Mouse (Mus musculus): Measurements from ENCODE around the gene Spcs2. TPM values are rescaled to one million over a fixed set of nuclear protein-coding genes. Genes with fewer than 3 reads are reported as not detected.
A peak's percentile ranks its signal among the peaks of the same experiment; 100 is the strongest.

Gene Spcs2
- polyA plus RNA-seq, 1 experiment from 2014 or later = 380 TPM

DNA sequence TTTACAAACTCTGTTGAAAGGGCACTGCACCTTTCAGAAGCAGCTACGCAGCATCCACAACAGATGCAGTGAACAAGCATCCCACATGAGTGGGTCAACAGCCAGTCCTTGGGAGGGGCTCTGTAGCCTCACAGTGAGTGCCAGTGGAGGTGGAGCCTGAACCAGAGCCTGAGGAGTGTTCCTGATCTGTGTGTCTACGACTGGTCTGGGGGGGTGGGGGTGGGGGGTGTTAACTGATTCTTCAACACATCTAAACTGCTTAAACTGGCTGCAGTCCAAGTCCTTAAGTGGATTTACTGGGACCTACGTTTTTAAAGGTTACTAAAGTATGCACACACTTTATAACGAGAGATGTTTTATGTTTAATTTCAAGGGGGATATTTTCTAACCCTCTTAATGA is 26.5 kb downstream of the Spcs2 start:
- no peak overlapping the region for H3K4me3 ChIP-seq
- 36% methylated on average over 4 of the region's 4 CpGs for WGBS
- H3K27ac ChIP-seq = peak overlapping the region; percentile 70; the same call in 1 of the 2 replicates
- peaks cover 23% of the 10 kb centered on the region for H3K4me1 ChIP-seq
- H3K9me3 ChIP-seq = no peaks in the 10 kb centered on the region
- peaks cover 45% of the 10 kb centered on the region for H3K36me3 ChIP-seq
- H3K27me3 ChIP-seq = no peaks in the 10 kb centered on the region
- peak; percentile 83 for ATAC-seq (ENCODE audit: low FRiP score, low read depth)
- no peak overlapping the region for H3K9ac ChIP-seq
- H3K4me2 ChIP-seq (replicated peaks) = peak overlapping the region; percentile 11; the same call in 1 of the 2 replicates

DNA sequence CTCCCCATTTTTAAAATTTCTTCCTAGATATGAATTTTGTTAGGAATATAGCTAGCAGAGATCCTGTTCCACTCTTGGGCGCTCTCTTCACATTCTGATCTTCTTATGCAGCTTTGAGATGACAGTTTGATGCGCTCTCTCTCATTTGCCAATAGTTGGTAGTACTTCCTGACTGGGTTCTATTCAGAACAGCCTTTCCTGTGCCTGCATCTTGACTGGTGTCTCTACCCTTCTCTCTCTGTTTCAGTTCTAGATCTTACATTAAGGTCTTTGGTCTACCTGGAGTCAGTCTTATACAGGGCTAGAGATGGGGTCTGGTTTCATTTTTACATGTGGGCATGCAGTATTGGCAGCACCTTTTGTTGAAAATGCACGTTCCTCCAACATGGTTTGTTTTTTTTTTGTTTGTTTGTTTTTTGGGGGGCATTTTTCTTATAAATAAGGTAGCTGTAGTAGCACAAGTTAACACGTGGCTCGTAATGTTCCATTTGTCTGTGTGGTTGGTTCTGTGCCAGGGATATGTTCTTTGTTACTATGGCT is 28.9 kb downstream of the Spcs2 start:
- peaks cover 23% of the 10 kb centered on the region for H3K4me1 ChIP-seq
- no peaks in the 10 kb centered on the region for H3K9me3 ChIP-seq
- H3K4me2 ChIP-seq (replicated peaks) = no peak overlapping the region
- no peak overlapping the region for H3K9ac ChIP-seq
- WGBS = 90% methylated on average over 5 of the region's 5 CpGs
- H3K27ac ChIP-seq = no peak overlapping the region
- no peak for ATAC-seq (ENCODE audit: low FRiP score, low read depth)
- H3K36me3 ChIP-seq = peaks cover 22% of the 10 kb centered on the region
- no peak overlapping the region for H3K4me3 ChIP-seq
- no peaks in the 10 kb centered on the region for H3K27me3 ChIP-seq

DNA sequence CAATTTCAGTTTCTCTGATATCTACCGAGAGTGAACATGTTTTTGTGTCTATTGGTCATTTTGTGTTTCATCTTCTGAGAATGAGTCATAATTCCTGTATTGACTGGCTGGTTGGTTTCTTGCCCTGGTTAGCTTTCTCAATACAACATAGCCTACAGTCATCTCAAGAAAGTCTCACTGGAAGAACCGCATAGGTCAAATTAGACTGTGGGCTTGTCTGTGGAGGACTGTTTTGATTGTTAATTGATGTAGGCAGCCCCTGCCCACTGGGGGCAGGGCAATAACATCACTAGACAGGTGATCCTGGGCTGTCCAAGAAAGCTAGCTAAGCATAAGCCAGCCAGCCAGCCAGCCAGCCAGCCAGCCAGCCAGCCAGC is 29.4 kb downstream of the Spcs2 start:
- Histone ChIP-seq H3K9ac (no peak overlapping the region), H3K9me3 (no peaks in the 10 kb centered on the region), H3K36me3 (peaks cover 17% of the 10 kb centered on the region), H3K4me3 (no peak overlapping the region), H3K4me1 (peaks cover 19% of the 10 kb centered on the region), H3K27ac (no peak overlapping the region), H3K4me2 (replicated peaks) (no peak overlapping the region), H3K27me3 (no peaks in the 10 kb centered on the region)
- WGBS = 93% methylated on average over 2 of the region's 2 CpGs
- ATAC-seq (ENCODE audit: low FRiP score, low read depth) = no peak

DNA sequence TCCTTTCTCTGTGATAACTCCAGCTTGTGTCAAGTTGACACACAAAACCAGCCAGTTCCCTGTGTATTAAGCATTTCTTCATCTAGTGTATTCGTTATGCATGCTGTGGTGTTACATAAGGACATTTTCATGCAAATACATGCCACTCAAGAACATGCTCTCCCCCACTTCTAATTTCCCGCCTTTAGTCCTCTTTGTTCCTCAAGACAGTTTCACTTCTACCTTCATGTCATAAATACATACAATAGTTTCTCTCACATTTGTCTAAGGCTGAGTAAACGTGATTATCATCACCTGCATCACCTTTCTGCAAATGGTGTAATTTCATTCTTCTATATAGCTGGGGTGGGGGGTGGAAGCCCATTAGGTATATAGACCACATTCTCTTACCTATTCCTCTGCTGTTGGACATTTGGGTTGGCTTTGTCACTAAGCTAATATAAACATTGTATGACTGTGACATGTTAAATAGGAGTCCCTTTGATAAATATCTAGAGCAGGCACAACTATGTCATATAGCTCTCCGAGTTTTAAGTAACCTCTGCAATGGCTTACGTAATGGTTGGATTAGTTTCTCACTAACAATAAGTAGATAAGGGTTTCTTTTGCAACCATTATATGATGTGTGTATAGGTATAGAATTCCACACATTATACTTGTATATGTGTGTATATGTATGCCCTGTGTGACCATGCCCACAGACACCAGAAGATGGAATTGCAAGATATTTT is 30.0 kb downstream of the Spcs2 start:
- Histone ChIP-seq H3K36me3 (peaks cover 12% of the 10 kb centered on the region), H3K27me3 (no peaks in the 10 kb centered on the region), H3K4me1 (peaks cover 20% of the 10 kb centered on the region), H3K4me2 (replicated peaks) (no peak overlapping the region), H3K27ac (no peak overlapping the region), H3K9me3 (no peaks in the 10 kb centered on the region), H3K9ac (no peak overlapping the region), H3K4me3 (no peak overlapping the region)
- WGBS = 87% methylated on average over 5 of the region's 5 CpGs
- ATAC-seq (ENCODE audit: low FRiP score, low read depth) = no peak

DNA sequence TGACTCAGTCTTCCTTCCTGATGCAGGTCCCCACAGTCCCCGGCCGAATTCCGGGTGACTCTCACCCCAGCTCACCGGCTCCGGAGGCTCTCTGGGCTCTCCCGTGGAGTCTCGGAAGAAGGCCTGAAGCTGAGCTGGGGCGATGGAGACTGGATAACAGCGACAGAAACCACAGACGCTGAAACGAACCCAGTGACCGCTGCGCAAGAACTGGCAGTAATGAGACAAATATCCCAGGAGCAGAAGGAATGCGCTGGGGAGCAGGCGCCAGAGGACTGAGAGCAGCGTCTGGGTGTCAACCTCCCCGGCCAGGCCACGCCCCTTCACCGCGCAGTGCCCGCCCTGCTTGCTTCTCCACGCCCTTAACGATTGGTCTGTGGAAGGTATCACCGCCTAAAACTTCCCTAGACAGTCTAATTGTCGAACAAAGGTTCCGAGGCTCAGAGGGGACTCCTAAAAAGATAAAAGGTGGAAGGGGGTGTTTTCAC is 35.1 kb downstream of the Spcs2 start, which contains the start of gene Neu3:
Gene Neu3, minus strand, starts transcription at position 335 of the 488 bp plus-strand sequence.
- Histone ChIP-seq H3K4me1 (0 out of 2 replicates have a peak, but pooled peaks cover 10% of the 10 kb centered on the region), H3K27ac (peak within 1 kb of the TSS; percentile 78; the same call in 1 of the 2 replicates), H3K27me3 (no peaks in the 10 kb centered on the region), H3K9me3 (no peaks in the 10 kb centered on the region), H3K36me3 (no peaks in the 10 kb centered on the region), H3K4me3 (peak within 1 kb of the TSS; percentile 48), H3K4me2 (replicated peaks) (peak within 1 kb of the TSS; percentile 71), H3K9ac (peak within 1 kb of the TSS; percentile 68)
- peak; percentile 94 for ATAC-seq (ENCODE audit: low FRiP score, low read depth)
- whole genome bisulfite sequencing = under 1% methylated on average over 26 of the region's 26 CpGs

DNA sequence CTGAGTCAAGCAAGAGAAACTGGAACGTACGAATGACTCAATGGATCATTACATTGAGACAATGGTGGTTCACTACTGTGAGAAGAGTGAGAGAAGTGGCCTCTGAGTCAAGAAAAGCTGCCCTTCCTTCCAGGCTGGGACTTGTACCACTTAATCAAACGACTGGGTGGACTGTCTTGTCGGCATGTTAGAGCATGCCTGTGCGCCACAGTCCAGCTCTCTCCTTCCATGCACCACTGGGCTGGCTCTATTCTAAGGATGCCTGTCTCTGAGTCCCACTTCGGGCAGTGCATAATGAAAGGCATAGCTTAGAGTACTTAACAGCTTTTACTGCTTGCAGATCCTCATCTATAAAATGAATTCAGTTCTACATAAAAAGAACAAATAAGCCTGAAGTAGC is 37.2 kb downstream of the Spcs2 start:
- Histone ChIP-seq H3K4me1 (0 out of 2 replicates have a peak, but pooled peaks cover 10% of the 10 kb centered on the region), H3K4me3 (no peak overlapping the region), H3K27ac (no peak overlapping the region), H3K9me3 (no peaks in the 10 kb centered on the region), H3K9ac (no peak overlapping the region), H3K36me3 (peaks cover 5% of the 10 kb centered on the region; the same call in 1 of the 2 replicates), H3K27me3 (no peaks in the 10 kb centered on the region), H3K4me2 (replicated peaks) (no peak overlapping the region; the same call in 1 of the 2 replicates)
- whole genome bisulfite sequencing = 69% methylated on average over 6 of the region's 6 CpGs
- no peak for ATAC-seq (ENCODE audit: low FRiP score, low read depth)

DNA sequence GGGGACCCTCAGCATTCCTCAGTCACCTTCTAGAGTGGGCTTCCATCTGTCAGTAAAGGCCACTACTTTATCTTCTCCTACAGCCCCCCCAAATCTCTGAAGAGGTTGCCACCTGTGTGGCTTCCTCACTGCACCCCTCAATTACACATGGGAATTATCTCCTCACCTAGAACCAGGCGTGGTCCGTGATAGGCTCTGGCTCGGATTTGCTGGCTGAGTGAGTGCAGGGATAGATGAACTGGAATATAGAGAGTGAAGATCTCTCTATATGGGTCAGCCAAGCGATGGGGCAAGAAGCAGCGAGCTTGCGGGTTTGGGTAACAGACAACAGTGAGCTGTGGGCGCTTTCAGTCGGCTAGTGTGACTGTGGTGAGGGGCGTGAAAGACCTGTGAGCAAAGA is 37.8 kb downstream of the Spcs2 start:
- Histone ChIP-seq H3K27me3 (no peaks in the 10 kb centered on the region), H3K4me3 (no peak overlapping the region), H3K9ac (no peak overlapping the region), H3K4me1 (0 out of 2 replicates have a peak, but pooled peaks cover 10% of the 10 kb centered on the region), H3K36me3 (peaks cover 5% of the 10 kb centered on the region; the same call in 1 of the 2 replicates), H3K4me2 (replicated peaks) (no peak overlapping the region; the same call in 1 of the 2 replicates), H3K9me3 (no peaks in the 10 kb centered on the region), H3K27ac (no peak overlapping the region)
- 81% methylated on average over 9 of the region's 9 CpGs for WGBS
- ATAC-seq (ENCODE audit: low FRiP score, low read depth) = no peak

DNA sequence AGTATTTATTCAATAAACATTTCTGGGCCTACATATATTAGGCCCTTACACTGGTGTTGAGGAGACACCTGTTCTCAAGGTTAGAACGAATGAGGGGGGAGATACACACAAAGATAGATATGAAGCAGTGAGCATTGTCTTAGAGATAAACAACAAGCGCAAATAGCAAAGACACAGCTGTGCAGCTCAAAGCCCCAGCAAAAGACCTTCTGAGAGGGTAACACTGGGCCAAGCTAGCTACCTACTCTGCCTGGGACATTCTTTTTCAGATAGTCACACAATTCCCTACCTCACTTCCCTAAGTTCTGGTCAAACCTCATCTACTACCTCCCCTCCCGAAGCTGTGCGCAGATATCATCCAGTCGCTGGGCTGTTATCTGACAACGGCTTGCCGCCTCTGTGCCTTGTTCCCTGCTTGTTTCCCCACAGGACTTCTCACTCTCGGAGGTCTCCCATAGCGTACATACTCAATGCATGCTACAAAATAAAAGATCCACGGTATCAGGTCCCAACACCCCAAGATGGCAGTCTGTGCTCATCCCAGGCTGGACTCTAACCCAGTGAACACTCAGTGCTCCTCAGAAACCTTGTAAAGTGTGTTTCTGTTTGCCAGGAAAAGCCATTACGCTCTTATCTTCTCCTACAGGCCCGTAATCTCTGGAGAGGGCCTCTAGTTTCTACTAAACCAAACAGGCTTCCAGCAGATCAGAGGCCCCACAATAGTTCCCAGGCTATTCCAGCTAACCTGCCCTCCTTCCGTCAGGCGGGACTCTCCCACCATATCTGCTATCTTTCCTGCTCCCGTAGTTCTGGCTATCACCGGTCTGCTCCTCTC is 38.4 kb downstream of the Spcs2 start:
- H3K4me2 ChIP-seq (replicated peaks) = no peak overlapping the region
- no peaks in the 10 kb centered on the region for H3K27me3 ChIP-seq
- no peak overlapping the region for H3K4me3 ChIP-seq
- no peak overlapping the region for H3K9ac ChIP-seq
- H3K4me1 ChIP-seq = 0 out of 2 replicates have a peak, but pooled peaks cover 10% of the 10 kb centered on the region
- no peak overlapping the region for H3K27ac ChIP-seq
- 79% methylated on average over 16 of the region's 16 CpGs for WGBS
- H3K9me3 ChIP-seq = no peaks in the 10 kb centered on the region
- no peak for ATAC-seq (ENCODE audit: low FRiP score, low read depth)
- H3K36me3 ChIP-seq = peaks cover 5% of the 10 kb centered on the region; the same call in 1 of the 2 replicates

DNA sequence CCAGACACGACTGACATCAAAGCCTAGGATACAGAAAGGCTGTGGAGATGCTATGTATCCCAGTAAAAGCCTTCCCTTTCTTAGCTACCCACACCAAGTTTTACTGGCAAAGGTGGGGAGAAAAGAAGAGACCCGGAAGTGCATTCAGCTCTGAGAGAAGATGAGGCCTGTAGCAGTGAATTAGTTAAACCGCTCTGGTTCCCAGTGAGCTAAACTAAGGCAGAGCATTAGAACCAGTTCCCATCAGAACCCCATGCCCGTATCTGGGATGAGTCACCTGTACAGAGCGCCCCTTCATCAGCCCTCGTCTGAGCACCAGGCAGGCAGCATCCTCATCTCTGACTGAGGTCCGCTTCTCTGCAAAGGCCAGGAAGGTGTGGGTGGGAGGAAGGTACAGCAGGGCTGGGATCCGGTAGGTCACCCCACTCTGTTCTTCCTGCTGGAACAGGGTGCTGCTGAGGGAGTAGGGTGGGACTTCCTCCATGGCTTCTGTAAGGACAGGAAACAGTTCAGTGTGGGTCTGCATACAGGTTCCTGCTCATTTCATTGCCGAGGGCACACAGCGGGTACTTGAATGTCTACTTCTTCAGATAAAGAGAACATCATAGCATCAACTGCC is 40.1 kb downstream of the Spcs2 start:
- Histone ChIP-seq H3K36me3 (peaks cover 5% of the 10 kb centered on the region; the same call in 1 of the 2 replicates), H3K9ac (no peak overlapping the region), H3K4me3 (no peak overlapping the region), H3K27ac (no peak overlapping the region), H3K4me1 (0 out of 2 replicates have a peak, but pooled peaks cover 3% of the 10 kb centered on the region), H3K4me2 (replicated peaks) (no peak overlapping the region), H3K9me3 (no peaks in the 10 kb centered on the region), H3K27me3 (no peaks in the 10 kb centered on the region)
- WGBS = 90% methylated on average over 10 of the region's 10 CpGs
- ATAC-seq (ENCODE audit: low FRiP score, low read depth) = no peak

DNA sequence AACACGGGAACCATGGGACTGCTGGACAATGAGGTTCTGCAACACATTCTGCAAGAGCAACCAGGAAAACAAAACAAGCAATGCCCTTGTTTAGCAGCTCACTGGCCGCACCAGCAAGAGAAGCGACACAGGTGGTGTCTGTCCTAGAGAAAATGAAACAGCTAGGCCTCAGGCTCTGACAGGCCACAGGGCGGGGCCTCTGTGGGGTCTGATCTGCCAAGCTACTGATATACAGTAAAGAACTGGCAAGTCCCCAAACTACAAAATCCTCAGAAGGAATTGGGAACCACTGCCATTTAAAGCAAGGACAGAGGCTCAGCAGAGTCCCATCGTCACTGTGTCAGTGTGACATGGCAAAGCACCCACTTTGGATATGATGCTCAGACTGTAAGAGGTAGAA is 40.8 kb downstream of the Spcs2 start:
- Histone ChIP-seq H3K27ac (no peak overlapping the region), H3K4me3 (no peak overlapping the region), H3K27me3 (no peaks in the 10 kb centered on the region), H3K4me2 (replicated peaks) (no peak overlapping the region), H3K36me3 (peaks cover 5% of the 10 kb centered on the region; the same call in 1 of the 2 replicates), H3K9ac (no peak overlapping the region), H3K4me1 (no peaks in the 10 kb centered on the region), H3K9me3 (no peaks in the 10 kb centered on the region)
- 88% methylated on average over 5 of the region's 5 CpGs for WGBS
- no peak for ATAC-seq (ENCODE audit: low FRiP score, low read depth)

DNA sequence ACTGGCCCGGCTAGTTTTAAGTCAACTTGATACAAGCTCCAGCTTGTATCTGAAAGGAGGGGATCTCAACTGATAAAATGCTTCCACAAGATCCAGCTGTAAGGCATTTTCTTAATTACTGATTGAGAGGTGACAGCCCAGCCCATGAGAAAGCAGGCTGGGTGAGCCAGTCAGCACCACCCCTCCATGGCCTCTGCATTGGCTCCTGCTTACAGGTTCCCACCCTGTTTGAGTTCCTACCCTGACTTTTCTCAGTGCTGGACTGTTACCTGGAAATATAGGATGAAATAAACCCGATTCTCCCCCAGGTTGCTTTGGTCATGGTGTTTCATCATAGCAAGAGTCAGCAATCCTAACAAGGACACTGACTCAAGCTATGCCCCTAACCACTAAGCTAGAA is 41.3 kb downstream of the Spcs2 start:
- H3K4me1 ChIP-seq = no peaks in the 10 kb centered on the region
- H3K4me3 ChIP-seq = no peak overlapping the region
- H3K9me3 ChIP-seq = no peaks in the 10 kb centered on the region
- H3K36me3 ChIP-seq = peaks cover 5% of the 10 kb centered on the region; the same call in 1 of the 2 replicates
- ATAC-seq (ENCODE audit: low FRiP score, low read depth) = no peak
- 80% methylated on average over 2 of the region's 2 CpGs for WGBS
- H3K27me3 ChIP-seq = no peaks in the 10 kb centered on the region
- H3K4me2 ChIP-seq (replicated peaks) = no peak overlapping the region
- H3K9ac ChIP-seq = no peak overlapping the region
- no peak overlapping the region for H3K27ac ChIP-seq
